Mouse (Mus musculus) stomach, postnatal 0 days (tissue): ENCODE results near the gene Cux2. TPM values are rescaled to one million over a fixed set of nuclear protein-coding genes. Genes with fewer than 3 reads are reported as not detected.

Experiments
- ATAC-seq: fragments of 200-750 bp; cut with Nextera tagmentation; 2 replicates; pipeline ENCODE4 v1.8.0; 2017; ENCODE audit not compliant: low FRiP score, low TSS enrichment
- DNase-seq: peaks from one replicate; pipeline ENCODE4 v3.0.0-alpha.2; 2016; ENCODE audit warnings: low spot score
- H3K27ac ChIP-seq: fragments of 300-500 bp; sonication (generic); replicated peaks from 2 replicates; pipeline ENCODE4 v1.5.1; 2014; ENCODE audit warnings: mild to moderate bottlenecking, control low read depth
- H3K27me3 ChIP-seq: fragments of 300-500 bp; sonication (generic); 2 replicates; pipeline ENCODE4 v1.6.1; 2014; ENCODE audit warnings: low read length; ENCODE audit not compliant: control insufficient read depth, insufficient read depth
- H3K36me3 ChIP-seq: fragments of 300-500 bp; sonication (generic); 2 replicates; pipeline ENCODE4 v1.6.1; 2014; ENCODE audit warnings: low read length, mixed read lengths; ENCODE audit not compliant: control insufficient read depth, insufficient read depth
- H3K4me1 ChIP-seq: fragments of 300-500 bp; sonication (generic); replicated peaks from 2 replicates; pipeline ENCODE4 v1.6.1; 2014; ENCODE audit warnings: antibody characterized with exemption; ENCODE audit not compliant: control insufficient read depth, insufficient read depth
- H3K4me2 ChIP-seq: fragments of 300-500 bp; sonication (generic); replicated peaks from 2 replicates; pipeline ENCODE4 v1.6.1; 2014; ENCODE audit warnings: low read depth, mild to moderate bottlenecking, control low read depth, moderate library complexity
- H3K4me3 ChIP-seq: fragments of 300-500 bp; sonication (generic); 2 replicates; pipeline ENCODE4 v1.5.1; 2014; ENCODE audit warnings: low read depth, low read length, control low read depth
- H3K9ac ChIP-seq: fragments of 300-500 bp; sonication (generic); 2 replicates; pipeline ENCODE4 v1.6.1; 2014; ENCODE audit warnings: mild to moderate bottlenecking, low read length, control low read depth, mixed read lengths
- H3K9me3 ChIP-seq: fragments of 300-500 bp; sonication (generic); 2 replicates; pipeline ENCODE4 v1.6.1; 2016; ENCODE audit warnings: low read length; ENCODE audit not compliant: control insufficient read depth
- CTCF ChIP-seq: IDR thresholded peaks from 2 replicates; pipeline ENCODE4 v1.5.1; 2016; ENCODE audit warnings: antibody characterized with exemption, low read depth, mild to moderate bottlenecking, moderate library complexity
- EP300 ChIP-seq: optimal IDR thresholded peaks from 2 replicates; pipeline ENCODE3; 2016; ENCODE audit warnings: antibody characterized with exemption
- WGBS: fragments of 180-500 bp; shearing (Covaris S2); extraction: QIAGEN DNeasy Blood & Tissue Kit; methylation state at CpG from one replicate; pipeline ENCODE4 v1.1.7; 2014; 5-methylcytosine and 5-hydroxymethylcytosine counted together
- polyA plus RNA-seq: library from polyadenylated mRNA; unstranded; fragments of >200 nt; fragmentation: Nextera tagmentation; extraction: Ambion mirVana; gene quantifications from 2 replicates; pipeline ENCODE4 v1.2.1, GENCODE M21; 2015

Gene Cux2
- polyA plus RNA-seq, 1 experiment from 2014 or later = 1.2 TPM

DNA sequence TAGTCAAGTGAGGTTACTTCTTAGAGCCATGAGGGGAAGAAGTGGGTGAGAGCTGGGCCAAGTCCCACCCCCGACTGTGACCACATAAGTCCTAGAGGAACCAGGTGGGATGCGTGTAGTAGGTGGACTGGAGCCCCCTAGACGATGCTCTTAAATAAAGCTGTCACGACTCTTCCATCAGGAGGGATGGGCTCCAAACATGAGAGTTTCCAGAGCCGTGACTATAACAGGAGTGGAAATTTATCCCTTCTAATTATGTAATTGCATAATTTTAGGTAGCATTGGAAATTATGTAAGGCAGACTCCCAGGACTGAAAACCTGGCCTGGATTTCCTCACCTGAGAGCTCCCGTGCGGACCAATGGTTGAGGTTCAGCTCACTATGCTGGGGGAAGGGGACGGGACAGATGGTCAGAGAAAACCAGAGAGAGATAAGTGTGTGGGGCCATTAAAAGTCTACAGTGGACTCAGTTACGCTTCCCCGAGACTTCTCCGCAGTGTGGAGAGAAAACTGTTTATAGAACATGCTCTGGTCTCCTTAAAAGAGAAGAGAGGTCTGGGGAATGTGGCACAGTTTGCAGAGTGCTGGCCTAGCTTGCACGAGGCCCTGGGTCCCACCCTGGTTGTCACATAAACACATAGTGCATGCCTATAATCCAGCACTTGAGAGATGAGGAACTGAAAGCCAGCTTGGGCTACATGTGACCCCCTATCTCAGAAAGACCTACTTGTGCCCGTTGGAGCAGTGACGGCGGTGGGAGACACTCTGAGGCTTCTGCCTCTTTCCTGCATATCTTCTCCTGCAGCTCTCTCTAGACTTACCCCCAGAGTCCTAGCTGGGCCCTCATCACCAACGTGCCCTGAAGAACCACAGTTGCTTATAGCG lies 126.7 kb downstream of the Cux2 start:
- H3K9ac ChIP-seq = no peak overlapping the region
- no peaks in the 10 kb centered on the region for H3K36me3 ChIP-seq
- TF ChIP-seq CTCF = no peak
- no peak for TF ChIP-seq EP300
- H3K27me3 ChIP-seq = no peaks in the 10 kb centered on the region
- DNase-seq (no peak), ATAC-seq (no peak)
- no peak overlapping the region for H3K4me2 ChIP-seq
- H3K4me1 ChIP-seq = no peaks in the 10 kb centered on the region
- 65% methylated on average over 17 of the region's 17 CpGs for WGBS
- no peaks in the 10 kb centered on the region for H3K9me3 ChIP-seq
- no peak overlapping the region for H3K27ac ChIP-seq
- no peak overlapping the region for H3K4me3 ChIP-seq

GRCm38 (mm10) chr5:121919216-121919615 lies 130.7 kb downstream of the Cux2 start:
- no peak for DNase-seq
- Histone ChIP-seq H3K36me3 (no peaks in the 10 kb centered on the region), H3K4me2 (no peak overlapping the region), H3K9me3 (no peaks in the 10 kb centered on the region), H3K27me3 (no peaks in the 10 kb centered on the region), H3K27ac (no peak overlapping the region), H3K9ac (no peak overlapping the region), H3K4me3 (no peak overlapping the region), H3K4me1 (no peaks in the 10 kb centered on the region)
- no peak for ATAC-seq
- TF ChIP-seq EP300 (no peak), CTCF (no peak)
- 91% methylated on average over 7 of the region's 7 CpGs for WGBS

GRCm38 (mm10) chr5:121916813-121917212 lies 133.1 kb downstream of the Cux2 start:
- ATAC-seq (no peak), DNase-seq (no peak)
- Histone ChIP-seq H3K4me3 (no peak overlapping the region), H3K36me3 (no peaks in the 10 kb centered on the region), H3K9ac (no peak overlapping the region), H3K9me3 (no peaks in the 10 kb centered on the region), H3K27me3 (no peaks in the 10 kb centered on the region), H3K4me1 (0 out of 2 replicates have a peak, but pooled peaks cover 2% of the 10 kb centered on the region), H3K4me2 (no peak overlapping the region), H3K27ac (no peak overlapping the region)
- TF ChIP-seq CTCF = no peak
- TF ChIP-seq EP300 = no peak
- 75% methylated on average over 4 of the region's 4 CpGs for WGBS

DNA sequence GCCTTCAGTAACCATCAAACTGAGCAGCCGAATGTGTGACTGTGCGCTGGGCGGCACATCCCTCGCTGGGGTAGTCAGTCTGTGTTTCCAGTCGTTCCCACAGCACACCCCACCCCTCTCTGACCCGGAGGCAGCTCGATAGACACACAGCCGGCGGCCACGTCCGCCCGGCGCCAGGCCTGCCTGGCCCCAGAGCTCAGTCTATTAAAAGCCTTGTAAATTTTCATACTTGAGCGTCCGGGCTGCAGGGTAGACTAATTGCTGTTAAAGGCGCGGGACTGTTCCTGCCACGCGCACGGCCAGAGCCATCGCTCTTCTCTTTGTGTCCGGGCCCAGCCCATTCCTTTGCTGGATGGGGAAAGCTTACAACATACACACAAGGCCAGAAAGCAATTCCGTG lies 135.9 kb downstream of the Cux2 start:
- Histone ChIP-seq H3K4me2 (no peak overlapping the region), H3K36me3 (no peaks in the 10 kb centered on the region), H3K27me3 (no peaks in the 10 kb centered on the region), H3K27ac (no peak overlapping the region), H3K9ac (no peak overlapping the region; the same call in 1 of the 2 replicates), H3K4me3 (no peak overlapping the region), H3K4me1 (0 out of 2 replicates have a peak, but pooled peaks cover 2% of the 10 kb centered on the region), H3K9me3 (no peaks in the 10 kb centered on the region)
- no peak; the same call in 1 of the 2 replicates for ATAC-seq
- DNase-seq = no peak
- no peak for TF ChIP-seq EP300
- TF ChIP-seq CTCF = no peak
- WGBS = 45% methylated on average over 23 of the region's 23 CpGs

- ATAC-seq (no peak), DNase-seq (no peak)
- H3K27ac ChIP-seq = no peak overlapping the region
- no peak overlapping the region for H3K9ac ChIP-seq
- no peaks in the 10 kb centered on the region for H3K27me3 ChIP-seq
- 0 out of 2 replicates have a peak, but pooled peaks cover 2% of the 10 kb centered on the region for H3K4me1 ChIP-seq
- H3K9me3 ChIP-seq = no peaks in the 10 kb centered on the region
- no peak overlapping the region for H3K4me2 ChIP-seq
- no peaks in the 10 kb centered on the region for H3K36me3 ChIP-seq
- TF ChIP-seq CTCF = no peak
- no peak for TF ChIP-seq EP300
- 66% methylated on average over 21 of the region's 21 CpGs for WGBS
- H3K4me3 ChIP-seq = no peak overlapping the region
Observed at GRCm38 (mm10) chr5:121909226-121909985, 140.5 kb downstream of the Cux2 start.
